Mouse (Mus musculus): ENCODE results near the gene Ubl7.

The Ubl7 gene

GRCm38 (mm10) chr9:57948333-57948931, 37.7 kb downstream of the Ubl7 start:
- DNase-seq (ENCODE audit: low spot score): no peak

- DNase-seq (ENCODE audit: low spot score): no peak
These were observed 38.4 kb downstream of the Ubl7 start for GRCm38 (mm10) chr9:57949102-57949704.

GRCm38 (mm10) chr9:57949879-57950278, 39.1 kb downstream of the Ubl7 start:
- DNase-seq (ENCODE audit: low spot score): no peak

GRCm38 (mm10) chr9:57950519-57950918, 39.7 kb downstream of the Ubl7 start:
- no peak for DNase-seq (ENCODE audit: low spot score)

- DNase-seq (ENCODE audit: low spot score): no peak
These were observed 41.2 kb downstream of the Ubl7 start for GRCm38 (mm10) chr9:57951993-57952392.

- no peak for DNase-seq (ENCODE audit: low spot score)
These were observed 44.4 kb downstream of the Ubl7 start for GRCm38 (mm10) chr9:57954962-57955744.

GRCm38 (mm10) chr9:57955764-57956163, 45.0 kb downstream of the Ubl7 start:
- no peak for DNase-seq (ENCODE audit: low spot score)

- no peak for DNase-seq (ENCODE audit: low spot score)
These were observed 45.5 kb downstream of the Ubl7 start for GRCm38 (mm10) chr9:57956196-57956837.

GRCm38 (mm10) chr9:57956838-57957236, 46.1 kb downstream of the Ubl7 start:
- DNase-seq (ENCODE audit: low spot score): no peak

GRCm38 (mm10) chr9:57958615-57959014, 47.8 kb downstream of the Ubl7 start:
- no peak for DNase-seq (ENCODE audit: low spot score)

- DNase-seq (ENCODE audit: low spot score): no peak
These were observed 48.6 kb downstream of the Ubl7 start for GRCm38 (mm10) chr9:57959399-57959798.

GRCm38 (mm10) chr9:57959886-57960866, 49.4 kb downstream of the Ubl7 start:
- DNase-seq (ENCODE audit: low spot score): no peak

GRCm38 (mm10) chr9:57961226-57961625, 50.4 kb downstream of the Ubl7 start:
- no peak for DNase-seq (ENCODE audit: low spot score)

- no peak for DNase-seq (ENCODE audit: low spot score)
These were observed 51.3 kb downstream of the Ubl7 start for GRCm38 (mm10) chr9:57961863-57962778.

- DNase-seq (ENCODE audit: low spot score): no peak
These were observed 52.6 kb downstream of the Ubl7 start for GRCm38 (mm10) chr9:57963249-57963997.

- no peak for DNase-seq (ENCODE audit: low spot score)
These were observed 53.2 kb downstream of the Ubl7 start for GRCm38 (mm10) chr9:57963998-57964395.

GRCm38 (mm10) chr9:57964528-57965250, 53.9 kb downstream of the Ubl7 start:
- DNase-seq (ENCODE audit: low spot score): no peak

GRCm38 (mm10) chr9:57965281-57966185, 54.8 kb downstream of the Ubl7 start:
- DNase-seq (ENCODE audit: low spot score): no peak

All from embryo, embryonic 10 days (tissue).